Mouse (Mus musculus): ENCODE data around the gene Trim62.

The Trim62 gene

GRCm38 (mm10) chr4:128885540-128885939 lies 2.2 kb downstream of the Trim62 start:
- DNase-seq (ENCODE audit: low read depth, low spot score): no peak

- no peak for DNase-seq (ENCODE audit: low read depth, low spot score)
Measured at GRCm38 (mm10) chr4:128886571-128886970, 3.2 kb downstream of the Trim62 start.

- no peak for DNase-seq (ENCODE audit: low read depth, low spot score)
Measured at GRCm38 (mm10) chr4:128887026-128887425, 3.6 kb downstream of the Trim62 start.

GRCm38 (mm10) chr4:128887641-128888091 lies 4.3 kb downstream of the Trim62 start:
- no peak for DNase-seq (ENCODE audit: low read depth, low spot score)

- DNase-seq (ENCODE audit: low read depth, low spot score): no peak
Measured at GRCm38 (mm10) chr4:128888436-128888990, 5.1 kb downstream of the Trim62 start.

DNA sequence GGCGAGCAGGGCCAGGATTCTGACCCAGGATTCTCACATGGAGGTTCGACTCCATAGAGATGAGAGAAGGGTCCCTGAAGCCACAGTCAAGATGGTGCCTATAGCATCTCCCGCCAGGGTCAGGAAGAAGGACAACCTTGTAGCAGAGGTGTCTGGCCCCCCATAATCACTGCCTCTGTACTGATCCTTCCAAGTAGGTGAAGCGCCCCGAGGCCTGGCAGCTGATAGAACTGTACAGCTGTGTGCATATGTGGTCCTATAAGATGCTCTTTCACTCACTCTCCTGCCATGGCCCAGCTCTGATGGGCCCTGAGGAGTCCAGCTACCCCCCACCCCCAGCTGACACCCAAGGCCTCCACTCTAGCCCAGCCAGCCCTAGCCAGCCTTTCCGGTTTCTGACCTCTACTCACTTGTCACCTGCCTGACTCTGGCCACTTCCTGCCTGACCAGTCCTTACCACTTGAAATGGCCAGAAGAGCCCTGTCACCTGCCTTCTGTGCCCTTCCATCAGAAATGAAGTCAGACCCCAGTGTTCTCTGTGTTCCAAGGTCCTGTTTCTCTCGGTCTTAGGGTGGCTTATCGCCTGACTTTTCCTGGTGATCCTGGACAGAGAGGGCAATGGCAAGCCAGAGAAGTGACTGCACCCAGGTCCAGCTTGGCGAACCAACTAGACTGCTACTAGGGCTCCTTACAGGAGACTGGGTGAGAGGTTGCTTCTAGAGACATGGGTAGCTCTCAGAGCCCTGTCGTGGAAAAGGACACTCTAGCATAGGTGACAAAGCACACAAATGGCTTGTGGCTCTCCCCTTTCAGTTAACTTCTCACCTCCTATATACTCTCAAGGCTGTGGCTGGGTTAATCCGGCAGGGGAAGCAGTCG lies 6.6 kb downstream of the Trim62 start:
- no peak for DNase-seq (ENCODE audit: low read depth, low spot score)

GRCm38 (mm10) chr4:128891157-128891556 lies 7.8 kb downstream of the Trim62 start:
- no peak for DNase-seq (ENCODE audit: low read depth, low spot score)

- peak; percentile 28 for DNase-seq (ENCODE audit: low read depth, low spot score)
Measured at GRCm38 (mm10) chr4:128891746-128892145, 8.4 kb downstream of the Trim62 start.

- no peak for DNase-seq (ENCODE audit: low read depth, low spot score)
Measured at GRCm38 (mm10) chr4:128892188-128892587, 8.8 kb downstream of the Trim62 start.

DNA sequence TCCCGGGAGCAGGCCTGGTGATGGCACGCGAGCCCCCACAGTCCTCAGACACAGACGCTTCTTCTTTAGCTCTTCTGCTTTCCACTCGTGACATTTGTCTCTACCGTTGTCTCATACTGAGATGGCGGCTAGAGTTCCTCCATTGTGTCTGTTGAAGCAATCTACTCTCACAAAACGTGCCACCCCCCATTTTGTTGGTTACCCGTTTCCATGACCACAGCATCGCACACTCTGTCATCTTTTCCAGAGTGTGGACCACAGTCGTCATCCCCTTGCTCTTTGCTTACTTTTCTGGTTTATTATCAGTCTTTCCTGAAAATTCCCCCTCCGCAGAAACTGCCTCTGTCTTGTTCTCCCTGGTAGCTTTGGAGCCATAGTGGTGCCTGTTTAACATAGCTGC lies 10.7 kb downstream of the Trim62 start:
- DNase-seq (ENCODE audit: low read depth, low spot score): no peak

DNA sequence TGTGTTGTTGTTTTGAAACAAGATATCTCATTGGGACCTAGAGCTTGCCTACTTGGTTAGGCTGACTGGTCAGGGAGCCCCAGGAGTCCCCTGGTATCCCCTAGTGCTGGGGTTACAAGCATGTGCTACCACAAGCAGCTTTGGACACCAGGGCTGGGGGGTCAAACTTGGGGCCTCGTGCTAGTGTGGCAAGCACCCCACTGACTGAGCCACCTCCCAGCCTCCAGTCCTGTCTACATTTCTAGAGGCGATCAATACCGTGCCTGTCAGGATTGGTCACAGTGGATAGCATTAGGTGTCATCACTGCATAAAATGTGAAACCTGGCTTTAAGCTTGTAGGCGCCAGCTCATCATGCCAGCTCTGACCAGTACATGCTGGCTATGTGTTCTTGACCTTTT lies 12.5 kb downstream of the Trim62 start:
- DNase-seq (ENCODE audit: low read depth, low spot score): no peak

DNA sequence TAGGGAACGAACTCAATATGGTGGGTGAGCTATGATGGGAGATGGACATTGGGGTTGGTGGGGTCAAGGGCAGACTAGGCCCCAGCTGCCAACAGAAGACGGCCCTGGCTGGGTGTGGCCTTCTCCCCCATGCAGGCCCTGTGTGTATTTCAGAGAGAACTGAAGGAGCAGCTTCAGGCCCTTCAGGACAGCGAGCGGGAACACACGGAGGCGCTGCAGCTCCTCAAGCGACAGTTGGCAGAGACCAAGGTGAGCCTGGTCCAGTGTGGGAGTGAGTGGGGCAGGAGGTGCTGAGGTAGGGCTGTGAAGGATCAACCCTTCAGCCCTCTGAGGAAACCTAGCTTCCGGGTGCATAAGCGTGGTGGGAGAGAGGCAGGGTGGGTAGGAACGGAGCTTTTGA lies 13.3 kb downstream of the Trim62 start:
- DNase-seq (ENCODE audit: low read depth, low spot score): no peak

DNA sequence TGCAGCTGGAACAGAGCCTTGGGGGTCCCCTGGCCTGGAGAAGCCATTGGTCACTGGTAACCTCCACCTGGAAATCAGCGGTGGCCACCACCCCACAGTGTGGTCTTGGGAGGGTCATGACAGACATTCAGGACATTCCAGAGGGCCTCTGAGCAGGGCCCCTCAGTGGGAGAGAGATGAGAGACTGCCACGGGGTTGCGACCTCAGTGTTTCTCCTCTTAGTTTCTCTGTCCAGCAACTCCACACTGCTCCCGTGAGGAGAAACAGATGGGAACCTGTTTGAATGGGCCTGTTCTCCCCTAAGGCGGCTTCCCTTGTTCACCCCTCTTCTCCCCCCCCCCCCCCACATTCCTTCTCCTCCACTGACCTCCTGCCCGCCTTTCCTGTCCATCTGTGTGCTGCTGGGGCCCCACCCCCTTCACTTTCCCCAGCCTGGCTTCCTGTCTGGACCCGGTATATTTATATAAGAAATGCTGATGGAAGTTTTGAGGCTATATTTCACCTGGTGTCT lies 14.6 kb downstream of the Trim62 start:
- no peak for DNase-seq (ENCODE audit: low read depth, low spot score)

DNA sequence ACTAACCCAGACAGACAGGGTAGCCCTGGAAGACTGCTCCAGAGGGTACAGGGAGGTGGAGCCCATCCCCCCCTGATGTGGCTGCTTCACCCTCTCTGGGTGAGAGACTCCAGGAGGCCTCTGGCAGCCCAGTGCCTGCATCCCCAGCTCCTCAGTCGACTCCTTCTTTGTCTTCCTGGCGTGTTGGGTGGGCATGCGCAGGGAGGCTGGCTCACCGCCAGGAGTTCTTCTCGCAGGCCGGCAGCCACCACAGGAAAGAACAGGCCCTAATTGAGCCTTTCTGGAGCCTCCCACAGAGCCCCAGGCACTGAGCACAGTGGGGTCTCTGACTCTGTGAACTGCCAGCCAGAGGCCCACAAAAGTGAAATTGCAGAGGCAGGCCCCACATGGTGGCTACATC lies 16.0 kb downstream of the Trim62 start:
- DNase-seq (ENCODE audit: low read depth, low spot score): no peak

- DNase-seq (ENCODE audit: low read depth, low spot score): no peak
Measured at GRCm38 (mm10) chr4:128900484-128900883, 17.1 kb downstream of the Trim62 start.

DNA sequence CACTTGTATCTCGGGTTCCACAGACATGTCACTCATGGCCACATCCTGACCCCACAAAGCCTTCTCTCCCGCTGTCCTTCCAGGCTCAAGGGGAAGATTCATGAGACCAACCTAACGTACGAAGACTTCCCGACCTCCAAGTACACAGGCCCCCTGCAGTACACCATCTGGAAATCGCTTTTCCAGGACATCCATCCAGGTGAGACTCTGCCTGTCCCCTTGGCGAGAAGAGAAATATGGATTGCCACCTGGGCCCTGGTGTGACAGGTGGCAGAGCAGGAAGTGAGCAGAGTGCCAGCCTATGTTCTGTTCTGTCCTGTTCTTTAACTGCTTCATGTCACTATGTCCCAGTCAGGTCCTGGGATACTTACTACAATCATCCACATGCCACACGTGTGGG lies 19.0 kb downstream of the Trim62 start:
- no peak for DNase-seq (ENCODE audit: low read depth, low spot score)

DNA sequence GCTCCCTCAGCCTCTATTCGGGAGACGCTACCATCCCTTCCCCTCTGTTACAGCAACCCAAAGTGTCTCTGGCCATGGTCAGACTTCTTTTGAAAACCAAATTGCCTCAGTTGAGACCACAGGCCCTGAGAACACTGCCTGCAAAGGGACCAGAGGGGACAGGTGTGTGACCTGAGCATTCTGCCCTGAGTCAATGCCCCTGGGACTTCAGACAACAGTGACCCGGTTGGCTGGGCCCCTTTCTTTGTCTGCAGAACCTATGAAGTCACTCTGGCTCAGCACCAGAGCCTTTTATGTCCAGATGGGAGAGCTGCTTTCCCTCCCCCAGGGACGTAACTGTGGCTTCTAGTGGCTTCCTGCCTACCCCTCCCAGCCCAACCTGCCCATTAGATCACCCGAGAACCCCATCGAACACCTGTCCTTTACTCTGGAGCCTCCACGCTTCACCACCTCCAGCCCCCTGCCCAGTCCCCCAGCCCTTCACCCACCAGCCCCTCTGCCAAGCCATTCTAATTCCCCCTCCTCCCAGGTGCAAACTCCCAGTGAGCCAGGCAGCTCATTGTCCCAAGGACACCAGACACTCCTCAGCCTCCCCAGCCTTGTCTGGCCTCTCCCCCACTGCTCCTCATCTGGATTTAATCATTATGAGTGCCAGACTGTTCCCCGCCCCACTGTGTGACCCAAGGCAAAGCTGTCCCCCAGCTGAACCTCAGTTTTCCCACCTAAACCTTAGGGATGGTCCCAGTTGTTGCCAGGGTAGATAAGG lies 20.8 kb downstream of the Trim62 start:
- no peak for DNase-seq (ENCODE audit: low read depth, low spot score)

- no peak for DNase-seq (ENCODE audit: low read depth, low spot score)
Measured at GRCm38 (mm10) chr4:128905251-128905650, 21.9 kb downstream of the Trim62 start.

GRCm38 (mm10) chr4:128906757-128907156 lies 23.4 kb downstream of the Trim62 start:
- no peak for DNase-seq (ENCODE audit: low read depth, low spot score)

DNA sequence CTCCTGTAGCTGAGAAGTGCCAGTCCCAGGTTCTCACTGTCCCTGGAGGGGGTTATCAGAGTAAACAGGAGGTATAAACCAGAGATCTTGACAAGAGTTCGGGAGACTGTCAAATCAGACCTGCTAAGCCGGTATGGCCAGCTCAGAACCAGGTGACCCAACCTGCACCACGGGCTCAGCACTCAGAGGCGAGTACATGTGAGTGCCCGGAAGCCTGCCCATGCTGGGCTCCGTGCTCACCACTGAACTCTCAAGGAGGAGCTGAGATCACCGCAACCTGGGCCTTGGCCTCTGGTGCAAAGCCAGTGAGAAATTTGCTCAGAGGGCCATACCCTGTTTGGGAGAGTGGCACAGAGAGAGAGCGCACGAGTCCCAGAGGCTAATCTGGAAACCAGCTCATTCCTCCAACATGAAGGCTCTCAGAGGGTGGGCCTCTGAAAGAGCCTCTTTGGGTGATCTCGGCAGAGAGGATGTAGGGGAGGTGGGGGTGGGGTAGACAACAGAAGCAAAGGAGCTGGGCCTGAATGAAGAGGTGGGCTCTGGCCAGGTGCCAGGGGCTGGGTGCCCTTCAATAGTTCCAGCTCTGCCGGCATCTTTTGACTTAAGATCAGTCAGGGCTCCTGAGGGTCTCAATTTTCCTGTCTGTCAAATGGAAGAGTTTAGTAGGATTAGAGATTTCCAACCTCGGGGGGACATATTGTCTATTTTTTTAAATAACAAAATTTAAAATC lies 24.0 kb downstream of the Trim62 start:
- no peak for DNase-seq (ENCODE audit: low read depth, low spot score)

DNA sequence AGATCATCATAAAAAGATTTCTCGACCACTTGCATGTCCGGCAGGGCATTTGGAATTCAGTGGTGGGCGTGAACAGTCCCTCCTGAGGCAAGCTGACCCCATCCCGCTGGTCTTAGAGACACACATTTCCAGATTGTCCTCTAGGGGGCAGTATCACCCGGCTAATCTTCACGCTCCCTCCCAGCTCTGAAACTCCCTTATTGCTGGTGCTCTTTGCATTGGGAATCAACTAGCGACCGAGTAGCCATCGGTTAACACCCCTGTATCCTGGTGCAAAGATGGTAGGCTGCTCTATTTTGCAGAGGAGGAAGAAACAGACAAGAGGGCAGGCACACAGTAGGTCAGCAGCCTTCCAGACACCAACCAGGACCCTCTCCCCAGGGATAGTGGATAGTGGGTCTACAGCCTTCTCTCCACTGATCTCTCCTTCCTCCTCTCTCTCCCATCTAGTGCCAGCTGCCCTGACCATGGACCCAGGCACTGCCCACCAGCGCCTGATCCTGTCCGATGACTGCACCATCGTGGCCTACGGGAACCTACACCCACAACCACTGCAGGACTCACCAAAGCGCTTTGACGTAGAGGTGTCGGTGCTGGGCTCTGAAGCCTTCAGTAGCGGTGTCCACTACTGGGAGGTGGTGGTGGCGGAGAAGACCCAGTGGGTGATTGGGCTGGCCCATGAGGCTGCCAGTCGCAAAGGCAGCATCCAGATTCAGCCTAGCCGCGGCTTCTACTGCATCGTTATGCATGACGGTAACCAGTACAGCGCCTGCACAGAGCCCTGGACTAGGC lies 25.4 kb downstream of the Trim62 start:
- peak; percentile 71 for DNase-seq (ENCODE audit: low read depth, low spot score)
